Mouse (Mus musculus): ENCODE measurements around the gene Sarnp. TPM values are rescaled to one million over a fixed set of nuclear protein-coding genes. Genes with fewer than 3 reads are reported as not detected.

The Sarnp gene
- 259 and 263 TPM in 2 replicates for polyA plus RNA-seq (2016; fragmentation: Nextera tagmentation; extraction: Ambion mirVana)

- H3K9me3 ChIP-seq = no peaks in the 10 kb centered on the region
- peaks cover 79% of the 10 kb centered on the region for H3K36me3 ChIP-seq (replicated peaks)
- H3K27ac ChIP-seq (replicated peaks) = no peak within 1 kb of the TSS
- no peak for DNase-seq (ENCODE audit: low spot score)
- no peak within 1 kb of the TSS for H3K4me3 ChIP-seq
- WGBS = 93% methylated on average over 13 of the region's 13 CpGs
- peaks cover 11% of the 10 kb centered on the region for H3K4me1 ChIP-seq
- no peaks in the 10 kb centered on the region for H3K27me3 ChIP-seq (replicated peaks; ENCODE audit: low read depth, poor library complexity, severe bottlenecking)
These were observed at the start of gene Sarnp for GRCm38 (mm10) chr10:128817033-128817432. TSS of gene Sarnp (plus strand) at chr10:128817333.

DNA sequence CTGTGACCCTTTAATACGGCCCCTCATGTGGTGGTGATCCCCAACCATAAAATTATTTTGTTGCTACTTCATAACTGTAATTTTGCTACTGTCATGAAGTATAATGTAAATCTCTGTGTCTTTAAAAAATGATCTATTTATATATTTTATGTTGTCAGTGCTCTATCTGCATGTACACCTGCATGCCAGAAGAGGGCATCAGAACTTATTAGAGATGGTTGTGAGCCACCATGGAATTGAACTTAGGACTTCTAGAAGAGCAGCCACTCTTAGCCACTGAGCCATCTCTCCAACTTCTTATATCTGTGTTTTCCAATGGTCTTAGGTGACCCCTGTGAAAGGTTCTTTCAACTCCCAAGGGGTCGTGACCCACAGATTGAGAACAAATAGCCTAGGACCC lies 44.2 kb upstream of the Sarnp start:
- Histone ChIP-seq H3K4me1 (peaks cover 11% of the 10 kb centered on the region), H3K36me3 (replicated peaks) (peaks cover 8% of the 10 kb centered on the region; the same call in 1 of the 2 replicates), H3K9me3 (no peaks in the 10 kb centered on the region), H3K4me3 (no peak overlapping the region), H3K27me3 (replicated peaks; ENCODE audit: low read depth, poor library complexity, severe bottlenecking) (no peaks in the 10 kb centered on the region), H3K27ac (replicated peaks) (no peak overlapping the region)
- WGBS = 81% methylated on average over 2 of the region's 2 CpGs
- DNase-seq (ENCODE audit: low spot score) = no peak

DNA sequence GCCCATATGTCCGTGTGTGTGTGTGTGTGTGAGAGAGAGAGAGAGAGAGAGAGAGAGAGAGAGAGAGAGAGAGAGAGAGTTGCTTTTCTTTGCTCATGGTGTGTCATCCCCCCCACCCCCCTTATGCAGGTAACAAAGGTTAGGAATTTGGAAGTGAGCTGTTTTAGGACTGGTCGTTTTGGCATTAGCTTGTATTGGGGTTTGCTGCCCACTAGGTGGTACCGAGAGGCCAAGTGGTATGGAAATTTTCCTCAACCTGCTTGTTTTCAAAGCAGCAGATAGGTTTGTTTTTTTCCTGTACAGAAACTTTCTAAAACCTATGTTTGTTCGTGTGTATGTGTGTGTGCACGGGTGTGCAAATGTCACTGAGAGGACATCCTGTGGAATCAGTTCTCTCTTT lies 43.4 kb upstream of the Sarnp start:
- H3K4me1 ChIP-seq = peaks cover 14% of the 10 kb centered on the region
- H3K36me3 ChIP-seq (replicated peaks) = no peaks in the 10 kb centered on the region; the same call in 1 of the 2 replicates
- peak; percentile 17 for DNase-seq (ENCODE audit: low spot score)
- no peak overlapping the region for H3K27ac ChIP-seq (replicated peaks)
- H3K9me3 ChIP-seq = no peaks in the 10 kb centered on the region
- 21% methylated on average over 5 of the region's 5 CpGs for WGBS
- no peaks in the 10 kb centered on the region for H3K27me3 ChIP-seq (replicated peaks; ENCODE audit: low read depth, poor library complexity, severe bottlenecking)
- H3K4me3 ChIP-seq = no peak overlapping the region

- peaks cover 27% of the 10 kb centered on the region for H3K4me1 ChIP-seq
- H3K4me3 ChIP-seq = no peak overlapping the region
- peaks cover 3% of the 10 kb centered on the region; the same call in 1 of the 2 replicates for H3K9me3 ChIP-seq
- no peaks in the 10 kb centered on the region for H3K27me3 ChIP-seq (replicated peaks; ENCODE audit: low read depth, poor library complexity, severe bottlenecking)
- no peak for DNase-seq (ENCODE audit: low spot score)
- WGBS = 80% methylated on average over 2 of the region's 2 CpGs
- peak overlapping the region; percentile 82 for H3K27ac ChIP-seq (replicated peaks)
- no peaks in the 10 kb centered on the region for H3K36me3 ChIP-seq (replicated peaks)
These were observed 38.7 kb upstream of the Sarnp start for GRCm38 (mm10) chr10:128778441-128778840.

DNA sequence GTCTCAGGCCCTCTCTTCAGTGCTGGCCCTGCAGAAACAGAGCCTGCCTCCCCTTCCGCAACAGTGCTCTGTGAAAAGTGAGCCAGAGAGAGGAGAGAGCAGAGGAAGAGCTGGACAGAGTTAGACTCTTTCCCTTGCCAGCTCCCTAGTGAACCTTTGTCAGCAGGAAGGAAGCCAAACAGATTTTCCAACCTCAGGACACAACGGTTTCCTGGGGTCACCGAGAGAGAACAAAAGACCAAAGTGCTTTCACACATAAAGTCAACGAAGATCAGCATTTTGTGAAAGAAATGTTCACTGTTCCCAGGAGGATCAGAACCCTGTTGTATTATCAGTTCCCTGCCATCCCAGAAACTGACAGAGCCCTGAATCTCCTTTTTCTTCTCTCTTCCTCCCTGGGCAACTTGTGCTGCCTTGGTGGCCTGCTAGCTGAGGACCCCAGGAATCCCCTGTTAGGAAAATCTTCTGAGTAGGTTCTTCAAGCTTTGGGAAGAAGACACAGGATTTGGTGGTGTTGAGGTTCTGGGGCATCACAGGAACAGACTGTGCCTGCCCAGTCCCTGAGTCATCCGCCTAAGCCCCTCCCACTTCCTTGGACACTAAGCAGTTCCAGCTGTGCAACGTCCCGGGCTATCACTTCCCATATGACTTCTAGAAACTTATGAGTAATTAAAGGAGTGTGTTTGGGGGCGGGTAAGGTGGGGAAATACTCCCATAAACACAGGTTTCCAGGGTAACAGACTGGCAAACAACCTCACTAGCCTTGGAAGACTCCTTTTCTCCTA lies 37.9 kb upstream of the Sarnp start:
- Histone ChIP-seq H3K36me3 (replicated peaks) (no peaks in the 10 kb centered on the region), H3K4me3 (peak overlapping the region; percentile 30), H3K27ac (replicated peaks) (peak overlapping the region; percentile 82), H3K27me3 (replicated peaks; ENCODE audit: low read depth, poor library complexity, severe bottlenecking) (no peaks in the 10 kb centered on the region), H3K4me1 (peaks cover 21% of the 10 kb centered on the region), H3K9me3 (peaks cover 9% of the 10 kb centered on the region)
- peak; percentile 85 for DNase-seq (ENCODE audit: low spot score)
- 22% methylated on average over 8 of the region's 8 CpGs for WGBS

DNA sequence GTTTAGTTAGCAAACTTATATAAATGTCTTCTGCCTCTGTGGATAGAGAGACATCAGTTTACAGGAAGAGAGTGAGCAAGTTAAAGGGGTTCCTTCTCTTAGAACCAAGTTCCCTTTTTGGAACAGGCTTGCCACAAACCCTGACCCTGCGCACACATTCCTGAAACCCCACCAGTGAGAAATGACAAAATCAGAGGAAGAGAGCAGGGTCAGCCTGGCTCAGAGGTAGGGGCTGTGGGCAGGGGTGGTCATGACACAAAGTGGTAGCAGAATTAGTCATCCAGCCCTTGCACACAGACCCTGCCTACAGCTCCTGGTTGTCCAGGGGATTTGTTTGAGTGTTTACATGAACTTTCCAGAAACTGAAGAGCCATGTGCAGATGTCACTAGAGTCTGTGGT lies 36.9 kb upstream of the Sarnp start:
- no peak for DNase-seq (ENCODE audit: low spot score)
- H3K4me3 ChIP-seq = no peak overlapping the region
- peaks cover 21% of the 10 kb centered on the region for H3K4me1 ChIP-seq
- peaks cover 18% of the 10 kb centered on the region for H3K9me3 ChIP-seq
- H3K27ac ChIP-seq (replicated peaks) = peak overlapping the region; percentile 82
- H3K36me3 ChIP-seq (replicated peaks) = no peaks in the 10 kb centered on the region
- 93% methylated on average over 1 of the region's 1 CpGs for WGBS
- H3K27me3 ChIP-seq (replicated peaks; ENCODE audit: low read depth, poor library complexity, severe bottlenecking) = no peaks in the 10 kb centered on the region

DNA sequence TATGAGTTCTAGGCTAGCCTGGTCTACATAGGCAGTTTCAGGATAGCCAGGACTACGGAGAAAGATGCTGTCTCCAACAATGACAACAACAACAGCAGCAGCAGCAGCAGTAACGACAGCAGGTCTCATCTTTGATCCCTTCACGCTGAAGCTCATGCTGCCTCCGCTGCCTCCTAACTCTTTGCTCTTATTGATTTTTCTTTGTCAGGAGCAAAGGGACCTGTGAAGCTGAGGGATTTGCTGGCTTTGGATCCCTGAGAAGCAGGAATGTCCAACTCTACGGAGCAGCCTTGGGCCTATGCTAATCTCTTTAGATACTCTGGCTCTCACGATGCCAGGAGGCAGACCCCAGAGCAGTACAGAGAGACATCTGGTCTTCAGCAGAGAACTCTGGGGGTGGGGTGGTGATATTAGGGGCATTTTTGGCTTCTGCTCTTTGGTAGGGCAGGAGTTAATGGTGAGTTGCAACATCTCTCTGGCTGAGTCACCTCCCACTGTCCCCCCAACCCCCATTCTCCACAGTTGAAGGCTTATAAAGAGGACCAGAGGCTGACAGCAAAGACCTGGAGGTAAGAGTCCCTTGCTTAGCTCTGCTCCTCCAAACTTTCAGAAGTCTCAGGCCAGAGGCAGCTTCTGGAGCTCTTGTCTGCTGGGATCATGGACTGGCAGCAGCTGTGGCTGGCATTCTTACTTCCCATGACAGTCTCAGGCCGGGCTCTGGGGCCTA lies 26.6 kb upstream of the Sarnp start, which contains the start of gene Mmp19:
Mmp19 (plus strand) TSS at position 513 of the 727 bp plus-strand sequence.
- no peak within 1 kb of the TSS for H3K4me3 ChIP-seq
- no peaks in the 10 kb centered on the region for H3K36me3 ChIP-seq (replicated peaks)
- H3K4me1 ChIP-seq = no peaks in the 10 kb centered on the region
- WGBS = 71% methylated on average over 7 of the region's 7 CpGs
- H3K27ac ChIP-seq (replicated peaks) = no peak within 1 kb of the TSS
- DNase-seq (ENCODE audit: low spot score) = no peak
- no peaks in the 10 kb centered on the region for H3K9me3 ChIP-seq
- H3K27me3 ChIP-seq (replicated peaks; ENCODE audit: low read depth, poor library complexity, severe bottlenecking) = no peaks in the 10 kb centered on the region

DNA sequence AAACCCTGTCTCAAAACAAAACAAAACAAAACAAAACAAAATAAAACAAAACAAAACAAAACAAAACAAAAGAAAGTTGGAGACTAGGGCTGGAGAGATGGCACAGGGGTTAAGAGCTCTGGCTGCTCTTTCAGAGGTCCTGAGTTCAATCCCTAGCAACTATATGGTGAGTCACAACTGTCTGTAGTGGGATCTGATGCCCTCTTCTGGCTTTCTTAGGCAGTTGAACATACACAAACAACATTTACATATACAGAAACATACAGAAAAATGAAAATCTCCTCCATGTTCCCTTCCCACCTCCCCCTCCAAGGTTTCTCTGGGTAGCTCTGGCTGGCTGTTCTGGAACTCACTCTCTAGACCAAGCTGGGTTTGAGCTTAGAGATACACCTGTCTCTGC lies 25.1 kb upstream of the Sarnp start:
- Histone ChIP-seq H3K4me1 (no peaks in the 10 kb centered on the region), H3K27me3 (replicated peaks; ENCODE audit: low read depth, poor library complexity, severe bottlenecking) (no peaks in the 10 kb centered on the region), H3K4me3 (no peak overlapping the region), H3K27ac (replicated peaks) (no peak overlapping the region), H3K36me3 (replicated peaks) (no peaks in the 10 kb centered on the region), H3K9me3 (no peaks in the 10 kb centered on the region)
- no peak for DNase-seq (ENCODE audit: low spot score)

GRCm38 (mm10) chr10:128793258-128793657 lies 23.9 kb upstream of the Sarnp start:
- Histone ChIP-seq H3K36me3 (replicated peaks) (0 out of 2 replicates have a peak, but pooled peaks cover 2% of the 10 kb centered on the region), H3K4me3 (no peak overlapping the region), H3K27ac (replicated peaks) (no peak overlapping the region), H3K9me3 (no peaks in the 10 kb centered on the region), H3K4me1 (no peaks in the 10 kb centered on the region), H3K27me3 (replicated peaks; ENCODE audit: low read depth, poor library complexity, severe bottlenecking) (no peaks in the 10 kb centered on the region)
- WGBS = 98% methylated on average over 1 of the region's 1 CpGs
- no peak for DNase-seq (ENCODE audit: low spot score)

DNA sequence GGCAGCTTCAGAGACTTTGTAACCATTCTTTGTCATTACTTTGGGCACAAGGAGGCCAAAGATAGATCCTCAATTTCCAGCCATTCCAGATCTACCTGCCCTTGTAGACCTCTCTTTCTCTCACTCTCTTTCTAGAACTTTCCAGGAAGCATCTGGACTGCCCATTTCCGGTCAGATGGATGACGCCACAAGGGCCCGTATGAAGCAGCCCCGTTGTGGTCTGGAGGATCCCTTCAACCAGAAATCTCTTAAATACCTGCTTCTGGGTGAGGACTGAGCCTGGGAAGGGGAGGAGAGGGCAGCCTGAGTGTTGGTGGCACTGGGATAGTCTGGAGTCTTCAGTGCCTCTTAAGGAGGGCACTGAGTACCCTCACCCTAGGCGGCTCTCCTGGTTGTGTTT lies 22.7 kb upstream of the Sarnp start:
- peaks cover 11% of the 10 kb centered on the region; the same call in 1 of the 2 replicates for H3K36me3 ChIP-seq (replicated peaks)
- DNase-seq (ENCODE audit: low spot score) = no peak
- no peaks in the 10 kb centered on the region for H3K4me1 ChIP-seq
- 91% methylated on average over 5 of the region's 5 CpGs for WGBS
- no peak overlapping the region; the same call in 1 of the 2 replicates for H3K27ac ChIP-seq (replicated peaks)
- no peaks in the 10 kb centered on the region for H3K27me3 ChIP-seq (replicated peaks; ENCODE audit: low read depth, poor library complexity, severe bottlenecking)
- H3K9me3 ChIP-seq = no peaks in the 10 kb centered on the region
- no peak overlapping the region for H3K4me3 ChIP-seq

DNA sequence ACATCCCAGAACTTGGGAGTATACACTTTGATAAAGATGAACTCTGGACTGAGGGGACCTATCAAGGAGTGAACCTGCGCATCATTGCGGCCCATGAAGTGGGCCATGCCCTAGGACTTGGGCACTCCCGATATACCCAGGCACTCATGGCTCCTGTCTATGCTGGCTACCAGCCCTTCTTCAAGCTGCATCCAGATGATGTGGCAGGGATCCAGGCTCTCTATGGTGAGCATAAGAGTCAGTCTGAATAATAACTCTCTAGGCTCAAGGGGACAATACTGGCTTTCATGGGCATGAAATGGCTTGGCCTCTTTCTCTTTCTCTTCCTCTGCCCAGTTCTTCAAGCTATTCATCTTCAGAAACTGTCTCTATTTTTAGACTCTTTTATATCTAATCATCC lies 21.6 kb upstream of the Sarnp start:
- H3K9me3 ChIP-seq = no peaks in the 10 kb centered on the region
- no peaks in the 10 kb centered on the region for H3K27me3 ChIP-seq (replicated peaks; ENCODE audit: low read depth, poor library complexity, severe bottlenecking)
- no peak overlapping the region for H3K4me3 ChIP-seq
- H3K36me3 ChIP-seq (replicated peaks) = peaks cover 22% of the 10 kb centered on the region
- no peaks in the 10 kb centered on the region for H3K4me1 ChIP-seq
- DNase-seq (ENCODE audit: low spot score) = no peak
- WGBS = 98% methylated on average over 3 of the region's 3 CpGs
- no peak overlapping the region for H3K27ac ChIP-seq (replicated peaks)

DNA sequence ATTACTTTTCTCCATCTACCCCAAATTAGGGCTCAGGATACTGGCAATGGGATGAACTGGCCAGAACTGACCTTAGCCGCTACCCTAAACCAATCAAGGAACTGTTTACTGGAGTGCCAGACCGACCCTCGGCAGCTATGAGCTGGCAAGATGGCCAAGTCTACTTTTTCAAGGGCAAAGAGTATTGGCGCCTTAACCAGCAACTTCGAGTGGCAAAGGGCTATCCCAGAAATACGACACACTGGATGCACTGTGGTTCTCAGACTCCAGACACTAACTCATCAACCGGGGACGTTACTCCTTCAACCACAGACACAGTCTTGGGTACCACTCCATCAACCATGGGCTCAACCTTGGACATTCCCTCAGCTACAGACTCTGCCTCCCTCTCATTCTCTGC lies 18.5 kb upstream of the Sarnp start:
- no peak overlapping the region for H3K27ac ChIP-seq (replicated peaks)
- no peak for DNase-seq (ENCODE audit: low spot score)
- no peaks in the 10 kb centered on the region for H3K27me3 ChIP-seq (replicated peaks; ENCODE audit: low read depth, poor library complexity, severe bottlenecking)
- H3K9me3 ChIP-seq = no peaks in the 10 kb centered on the region
- peaks cover 17% of the 10 kb centered on the region for H3K4me1 ChIP-seq
- H3K36me3 ChIP-seq (replicated peaks) = peaks cover 40% of the 10 kb centered on the region
- no peak overlapping the region for H3K4me3 ChIP-seq
- WGBS = 93% methylated on average over 8 of the region's 8 CpGs
